In genomic region chr16:13840056-13840455, GRCm38 (mm10) we compare ENCODE assay signal across 19 mouse cellular contexts. TPM values are rescaled to one million over a fixed set of nuclear protein-coding genes. Genes with fewer than 3 reads are reported as not detected.
DNase-seq lines count a peak whose midpoint lies in the region; ATAC-seq lines count a peak whose summit lies in the region.
"Had no signal": no experiment of that assay in that cellular context is flagged by ENCODE, and none has a peak within 500 bp of the region (broad histone marks: within the 10 kb centered on the region; RNA-seq: fewer than 3 reads in every experiment).

No protein-coding gene starts in this region.

- H3K36me3 ChIP-seq in heart, embryonic 10.5 days = peaks cover 86% of the 10 kb centered on the region
- H3K36me3 ChIP-seq in heart, embryonic 11.5 days (ENCODE audit: control insufficient read depth, insufficient read depth, low read length) = peaks cover 34% of the 10 kb centered on the region

- H3K9me3 ChIP-seq in heart, embryonic 10.5 days = no peaks in the 10 kb centered on the region
- no peaks in the 10 kb centered on the region for H3K9me3 ChIP-seq in heart, embryonic 11.5 days (replicated peaks; ENCODE audit: control insufficient read depth, low read length)
- H3K9me3 ChIP-seq: G1E had no signal

- no peak overlapping the region for H3K27ac ChIP-seq in heart, embryonic 10.5 days
- no peak overlapping the region for H3K27ac ChIP-seq in heart, embryonic 11.5 days (ENCODE audit: low read depth, low read length)

- no peaks in the 10 kb centered on the region for H3K27me3 ChIP-seq in heart, embryonic 10.5 days (ENCODE audit: insufficient read depth, poor library complexity, severe bottlenecking)
- H3K27me3 ChIP-seq in heart, embryonic 11.5 days (ENCODE audit: control insufficient read depth, insufficient read depth, low read length) = no peaks in the 10 kb centered on the region
- H3K27me3 ChIP-seq: CH12.LX, Patski had no signal

- peak; percentile 56 for DNase-seq in heart, adult 11 months
- DNase-seq in heart, postnatal 4 days = no peak
- DNase-seq in heart, embryonic 10.5 days (ENCODE audit: low spot score) = peak; percentile 59
- DNase-seq: adrenal gland, adult 2 months; adrenal gland, adult 8-10 months; adrenal gland, postnatal 10 days; adrenal gland, postnatal 14 days; adrenal gland, postnatal 25 days; adrenal gland, postnatal 36 days; B cell, adult 2 months; cerebellum, adult 11 months; cerebellum, adult 11-12 months; cerebellum, adult 18-20 months had no signal

- WGBS in heart, embryonic 10.5 days = 88% methylated on average over 7 of the region's 7 CpGs
- 91% methylated on average over 7 of the region's 7 CpGs for WGBS in heart, embryonic 11.5 days (ENCODE audit: insufficient replicate concordance)

- no peak overlapping the region for H3K9ac ChIP-seq in heart, embryonic 11.5 days (ENCODE audit: low read depth, low read length)

- no peak overlapping the region for H3K4me3 ChIP-seq in heart, embryonic 10.5 days
- H3K4me3 ChIP-seq in heart, embryonic 11.5 days (ENCODE audit: low read depth, low read length) = no peak overlapping the region

- no peak overlapping the region for H3K4me2 ChIP-seq in heart, embryonic 11.5 days

- no peak for ATAC-seq in heart, embryonic 11.5 days (replicated peaks; ENCODE audit: insufficient number of reproducible peaks, low FRiP score, low TSS enrichment)
- ATAC-seq: activated CD4-positive, CD25-positive, alpha-beta regulatory T cell, adult 4 months; CD4-positive, CD25-positive, alpha-beta regulatory T cell, adult 4 months; Patski had no signal

- H3K4me1 ChIP-seq in heart, embryonic 10.5 days = no peaks in the 10 kb centered on the region
- H3K4me1 ChIP-seq in heart, embryonic 11.5 days (ENCODE audit: control insufficient read depth, insufficient read depth, low read length) = no peaks in the 10 kb centered on the region

RNA-seq across cellular contexts. Expression of gene Ntan1, which starts 21.4 kb away (rescaled TPM):
- total RNA-seq in heart, postnatal 4 days (2021) = 10 to 100 TPM; 74.8 to 76.1 TPM
- polyA plus RNA-seq in heart, embryonic 10.5 days (2016; fragmentation: Nextera tagmentation; extraction: Ambion mirVana) = 129 and 145 TPM in 2 replicates
- 140 and 149 TPM in 2 replicates for polyA plus RNA-seq in heart, embryonic 11.5 days (2014; fragmentation: Nextera tagmentation; extraction: Ambion mirVana)

RNA-seq across cellular contexts. Expression of gene Rrn3, which starts 59.5 kb away (rescaled TPM):
- 10 to 100 TPM; 46.7 to 49.4 TPM for total RNA-seq in heart, postnatal 4 days (2021)
- polyA plus RNA-seq in heart, embryonic 10.5 days (2016; fragmentation: Nextera tagmentation; extraction: Ambion mirVana) = 66.6 and 70.6 TPM in 2 replicates
- 54.9 and 58.7 TPM in 2 replicates for polyA plus RNA-seq in heart, embryonic 11.5 days (2014; fragmentation: Nextera tagmentation; extraction: Ambion mirVana)
